Mouse (Mus musculus) spleen, adult 2 months (tissue): ENCODE measurements around the gene Ngfr. TPM values are rescaled to one million over a fixed set of nuclear protein-coding genes. Genes with fewer than 3 reads are reported as not detected.

Source experiments
- DNase-seq, 2 experiments: peaks; one replicate each; pipeline versions ENCODE4 v3.0.0 to v3.0.0-alpha.2; 2012 to 2021; ENCODE audit warnings: low spot score in 2 of 2, low read depth in 1 of 2
- H3K27ac ChIP-seq: fragments of 200-500 bp; 2 replicates; pipeline ENCODE4 v1.5.1; 2012; ENCODE audit warnings: low read length, inconsistent platforms; ENCODE audit not compliant: insufficient read depth
- H3K27me3 ChIP-seq: fragments of 200-500 bp; 2 replicates; pipeline ENCODE4 v1.6.1; 2012; ENCODE audit warnings: mild to moderate bottlenecking, moderate library complexity, low read length, inconsistent platforms; ENCODE audit not compliant: control insufficient read depth, insufficient read depth
- H3K36me3 ChIP-seq: fragments of 200-500 bp; 2 replicates; pipeline ENCODE4 v1.6.1; 2012; ENCODE audit warnings: mild to moderate bottlenecking, low read length, inconsistent platforms; ENCODE audit not compliant: control insufficient read depth, insufficient read depth
- H3K4me1 ChIP-seq: fragments of 200-500 bp; 2 replicates; pipeline ENCODE4 v1.6.1; 2011; ENCODE audit warnings: inconsistent platforms; ENCODE audit not compliant: control insufficient read depth, insufficient read depth, insufficient read length
- H3K4me3 ChIP-seq: fragments of 200-500 bp; 2 replicates; pipeline ENCODE4 v1.5.1; 2011; ENCODE audit warnings: mild to moderate bottlenecking, inconsistent platforms; ENCODE audit not compliant: insufficient read depth, insufficient read length; ENCODE audit errors: extremely low read depth
- CTCF ChIP-seq: fragments of 200-500 bp; IDR thresholded peaks from 2 replicates; pipeline ENCODE4 v1.5.1; 2011; ENCODE audit warnings: mild to moderate bottlenecking, inconsistent platforms; ENCODE audit not compliant: insufficient read depth, insufficient read length, insufficient replicate concordance; ENCODE audit errors: extremely low read depth
- POLR2A ChIP-seq: fragments of 200-500 bp; IDR thresholded peaks from 2 replicates; pipeline ENCODE4 v1.6.1; 2011; ENCODE audit warnings: low read depth, low read length, inconsistent platforms
- WGBS: fragments of 180-500 bp; shearing (Covaris S2); methylation state at CpG from one replicate; pipeline ENCODE4 v1.1.7; 2018; 5-methylcytosine and 5-hydroxymethylcytosine counted together
- polyA plus RNA-seq: library from polyadenylated mRNA; depleted of rRNA; stranded (reverse); fragments of >200 nt; gene quantifications from 2 replicates; pipeline ENCODE4 v1.2.3, GENCODE M21; 2012; rRNA removed

Ngfr gene
- polyA plus RNA-seq, 1 experiment = 7.3 TPM

DNA sequence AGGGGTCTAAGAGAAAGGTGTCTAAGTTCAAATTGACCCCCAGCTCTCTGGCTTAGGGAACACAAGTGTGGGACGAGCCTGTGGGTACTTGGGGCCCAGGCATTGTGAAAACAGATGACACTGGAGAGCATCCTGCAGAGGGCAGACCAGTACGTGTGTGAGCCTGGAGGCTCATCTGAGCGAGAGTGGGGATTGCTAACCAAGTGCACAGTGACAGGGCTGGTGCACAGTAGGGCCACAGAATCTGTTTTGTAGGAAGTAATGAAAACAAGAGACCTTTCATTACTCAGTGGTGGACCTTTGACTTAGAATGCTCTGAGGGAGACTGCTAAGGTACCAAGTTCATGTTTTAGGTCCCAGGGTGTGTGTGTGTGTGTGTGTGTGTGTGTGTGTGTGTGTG, 67.5 kb downstream of the Ngfr start:
- Histone ChIP-seq H3K4me1 (0 out of 2 replicates have a peak, but pooled peaks cover 4% of the 10 kb centered on the region), H3K4me3 (no peak overlapping the region), H3K27me3 (peaks cover 5% of the 10 kb centered on the region), H3K36me3 (no peaks in the 10 kb centered on the region), H3K27ac (no peak overlapping the region)
- TF ChIP-seq POLR2A (no peak), CTCF (no peak)
- 60% methylated on average over 3 of the region's 3 CpGs for WGBS
- DNase-seq = no peak

DNA sequence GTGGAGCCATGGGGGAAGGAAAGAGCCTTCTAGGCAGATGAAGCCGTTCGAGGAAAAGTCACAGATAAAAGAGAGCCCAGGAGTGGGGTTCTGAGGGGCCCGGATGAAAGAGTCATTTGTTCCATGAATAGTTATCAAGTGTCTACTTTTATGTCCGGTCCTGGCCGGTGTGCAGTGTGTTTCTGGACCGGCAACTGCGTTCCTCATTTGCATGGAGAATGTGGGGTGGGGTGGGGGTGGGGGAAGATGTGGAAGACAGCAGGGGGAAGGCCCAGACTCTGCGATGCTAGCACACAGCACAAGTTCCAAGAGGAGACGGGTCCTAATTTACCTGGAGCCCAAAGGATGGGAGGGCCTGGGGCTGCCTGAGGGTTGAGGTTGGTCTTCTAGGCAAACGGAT, 68.2 kb downstream of the Ngfr start:
- H3K27me3 ChIP-seq = peaks cover 9% of the 10 kb centered on the region
- no peak overlapping the region for H3K27ac ChIP-seq
- no peaks in the 10 kb centered on the region for H3K36me3 ChIP-seq
- no peak overlapping the region for H3K4me3 ChIP-seq
- H3K4me1 ChIP-seq = peaks cover 7% of the 10 kb centered on the region; the same call in 1 of the 2 replicates
- no peak for TF ChIP-seq CTCF
- no peak for TF ChIP-seq POLR2A
- no peak for DNase-seq
- 85% methylated on average over 10 of the region's 10 CpGs for WGBS

Other genes with a start within 250 kb of the Ngfr start
- gene Slc35b1, start 203.0 kb downstream of the Ngfr start, polyA plus RNA-seq = 40.9 and 44.9 TPM in 2 replicates
- gene Spop, start 173.7 kb downstream of the Ngfr start, polyA plus RNA-seq = 31.0 and 31.4 TPM in 2 replicates
- 0.27 and 0.54 TPM in 2 replicates for gene Nxph3, start 73.2 kb downstream of the Ngfr start, polyA plus RNA-seq
- 46.5 and 49.5 TPM in 2 replicates for gene Phb, start 79.2 kb upstream of the Ngfr start, polyA plus RNA-seq
- 18.2 and 25.8 TPM in 2 replicates for gene Zfp652, start 124.9 kb upstream of the Ngfr start, polyA plus RNA-seq
- 0.08 and 0.14 TPM in 2 replicates for gene B130006D01Rik, start 135.9 kb upstream of the Ngfr start, polyA plus RNA-seq
- 34.5 and 42.5 TPM in 2 replicates for gene Phospho1, start 236.8 kb upstream of the Ngfr start, polyA plus RNA-seq
- gene Gngt2, start 249.5 kb upstream of the Ngfr start, polyA plus RNA-seq = 28.3 and 30.4 TPM in 2 replicates